Mouse (Mus musculus) frontal cortex, postnatal 14 days (tissue): ENCODE results near the gene Zfp935.
"Not testable (repeated sequence)": the region's sequence is repeated elsewhere in the genome, so short reads cannot be mapped to it uniquely, and the experiment has no call there.

Experiments
- DNase-seq, 2 experiments: peaks; one replicate each; pipeline ENCODE4 v3.0.0; 2022; ENCODE audit warnings: low spot score in 2 of 2

Zfp935 gene

DNA sequence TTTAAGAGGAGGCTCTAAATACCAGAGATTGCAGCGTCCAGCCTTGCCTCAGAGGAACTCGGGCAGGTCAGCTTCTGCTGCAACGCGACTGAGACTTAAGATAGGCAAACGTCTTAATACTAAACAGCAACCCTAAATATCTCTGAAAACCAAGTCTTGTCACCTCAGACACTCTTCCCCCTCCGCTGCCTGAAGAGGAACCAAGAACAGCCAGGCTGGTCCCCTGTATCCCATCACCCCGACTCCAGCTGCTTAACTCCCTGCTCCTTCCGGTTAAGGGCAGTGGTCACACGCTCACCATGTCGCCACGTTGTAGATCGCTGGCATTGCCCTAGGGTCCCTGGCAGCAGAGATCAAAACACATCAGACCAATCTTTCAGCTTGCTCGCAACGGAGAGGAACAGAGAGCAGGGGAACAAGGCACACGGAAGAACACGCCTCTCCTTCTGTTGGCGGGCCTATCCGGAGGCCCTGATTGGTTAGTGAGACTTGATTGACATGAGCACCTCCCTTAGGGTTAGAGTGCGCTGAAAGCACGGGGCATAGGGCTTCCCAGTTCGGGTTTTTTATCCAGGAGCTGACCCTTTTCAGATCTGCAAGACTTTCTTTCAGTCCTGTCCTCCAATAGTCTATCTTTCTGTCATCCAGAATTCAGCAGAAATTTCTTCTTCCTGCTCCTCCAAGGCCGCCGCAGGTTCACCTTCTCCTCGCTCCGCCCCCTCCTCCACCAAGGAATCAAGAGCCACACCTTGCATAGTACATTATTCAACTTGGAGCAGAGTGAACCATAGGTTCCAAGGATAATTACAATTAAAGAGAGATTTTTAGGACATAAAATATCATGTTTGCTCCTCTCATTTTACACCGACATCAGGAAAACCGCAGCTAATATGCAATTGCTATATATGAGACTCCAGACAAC, at the start of gene Zfp935:
TSS of gene Zfp935 (minus strand) at position 323 of the 922 bp plus-strand sequence.
- DNase-seq = peak; percentile 60 to 65

DNA sequence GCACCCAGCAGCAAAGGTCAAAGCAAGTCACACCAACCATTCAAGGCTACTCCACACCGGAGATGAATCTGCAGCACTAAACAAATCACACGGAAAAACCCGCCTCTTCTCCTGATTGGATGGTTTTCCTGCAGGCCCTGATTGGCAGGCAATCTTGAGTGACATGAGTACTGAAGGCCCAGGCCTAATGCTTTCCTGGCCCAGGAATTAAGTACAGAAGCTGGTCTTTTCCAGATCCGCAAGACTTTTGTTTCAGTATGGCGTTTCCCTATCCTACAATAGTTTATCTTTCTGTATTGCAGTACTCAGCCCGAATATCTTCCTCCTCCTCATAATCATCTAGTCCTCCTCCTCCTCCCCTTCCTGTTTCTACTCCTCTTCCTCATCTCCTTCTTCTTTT, 12.8 kb upstream of the Zfp935 start, which contains the start of gene Zfp934:
TSS of gene Zfp934 (minus strand) at position 101 of the 400 bp plus-strand sequence.
- not testable (repeated sequence) for DNase-seq

DNA sequence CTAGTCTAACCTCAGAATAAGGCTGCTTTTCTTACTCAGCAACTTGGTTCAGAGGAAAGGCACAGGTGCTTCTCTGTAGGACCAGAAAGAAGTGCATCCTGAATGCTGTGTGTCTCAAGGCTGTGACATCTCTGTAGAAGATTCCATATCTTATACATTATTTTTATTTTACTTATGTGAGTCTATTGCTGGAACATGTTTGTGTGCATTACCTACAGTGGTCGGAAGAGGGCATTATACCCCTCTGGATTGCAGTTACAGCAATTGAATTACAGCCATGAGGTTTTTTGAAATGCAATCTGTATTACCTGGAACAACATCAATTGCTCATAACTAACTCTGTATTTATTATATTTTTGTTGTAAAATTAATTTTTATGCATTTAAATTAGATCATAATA, 3.4 kb upstream of the Zfp935 start:
- peak in 1 of 2 experiments; percentile 3 for DNase-seq

DNA sequence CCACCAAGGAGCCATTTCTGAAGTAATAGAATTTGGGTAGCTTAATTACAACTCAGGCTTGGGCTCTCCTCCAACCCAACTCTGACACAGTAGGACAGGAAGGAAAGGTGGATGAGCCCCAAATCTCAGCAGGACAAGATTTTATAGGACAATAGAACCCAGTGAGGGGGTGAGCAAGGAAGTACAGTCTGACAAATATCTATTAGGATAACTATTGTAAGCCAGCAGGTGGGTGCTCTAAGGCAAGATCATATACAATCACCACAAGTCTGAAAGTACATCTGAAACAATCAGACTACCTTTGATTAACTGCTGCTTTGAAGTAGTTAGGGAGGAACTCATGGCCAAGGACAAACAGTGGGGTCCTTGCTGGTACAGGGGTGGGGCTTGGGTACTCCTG, 28.2 kb downstream of the Zfp935 start:
- DNase-seq = not testable (repeated sequence)

DNA sequence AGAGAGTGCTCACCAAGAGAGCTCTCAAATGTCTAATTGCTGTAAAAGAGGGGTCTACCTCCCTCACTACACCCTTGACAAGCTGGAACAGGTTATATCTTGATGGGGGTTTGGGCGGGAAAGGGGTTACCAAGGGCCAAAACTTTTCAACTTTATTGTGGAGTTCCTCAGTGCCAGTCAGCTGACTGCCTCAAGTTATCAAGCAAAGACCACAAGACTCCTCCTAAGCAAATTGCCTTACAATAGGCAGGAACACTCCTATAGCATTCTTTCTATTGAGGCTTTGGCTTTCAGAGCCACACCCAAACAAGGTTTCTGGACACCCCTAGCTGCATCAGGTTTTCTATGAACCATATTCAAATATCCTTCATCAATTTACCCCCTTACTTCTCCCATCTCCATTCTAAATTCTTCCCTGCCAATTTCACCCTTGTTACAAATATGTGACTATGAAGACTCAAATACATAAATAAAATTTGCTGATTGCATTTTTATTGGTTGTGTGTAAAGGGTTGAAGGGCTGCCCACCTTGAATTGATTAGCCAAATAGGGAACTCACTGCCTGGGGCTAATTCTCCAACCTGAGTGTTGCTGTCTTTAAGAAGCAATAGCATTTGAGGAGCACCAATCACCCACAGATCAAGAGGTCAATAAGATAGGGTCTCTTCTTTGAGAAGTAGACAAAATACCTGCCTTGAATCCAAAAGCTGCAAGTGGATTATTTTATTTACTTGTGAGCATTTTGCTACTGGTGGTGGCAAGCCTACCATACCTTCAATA, 47.5 kb downstream of the Zfp935 start:
- not testable (repeated sequence) for DNase-seq

DNA sequence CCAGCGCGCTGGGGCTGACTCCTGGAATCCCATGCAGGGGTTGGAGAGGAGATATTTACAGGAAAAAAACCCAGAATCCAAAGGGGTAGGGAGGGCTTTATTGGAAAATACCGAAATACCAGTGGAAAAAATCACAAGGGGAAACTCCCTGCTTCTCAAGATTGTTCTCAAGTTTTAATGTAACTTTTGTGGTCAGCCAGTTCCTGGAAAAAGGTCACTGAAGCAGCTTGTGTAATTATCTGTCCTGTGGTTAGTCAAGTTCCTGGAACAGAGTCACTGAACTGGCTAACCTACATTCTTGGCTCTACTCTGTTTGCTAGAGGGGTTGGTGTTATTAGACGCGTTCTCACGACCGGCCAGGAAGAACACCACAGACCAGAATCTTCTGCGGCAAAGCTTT, 85.7 kb downstream of the Zfp935 start:
- not testable (repeated sequence) for DNase-seq

DNA sequence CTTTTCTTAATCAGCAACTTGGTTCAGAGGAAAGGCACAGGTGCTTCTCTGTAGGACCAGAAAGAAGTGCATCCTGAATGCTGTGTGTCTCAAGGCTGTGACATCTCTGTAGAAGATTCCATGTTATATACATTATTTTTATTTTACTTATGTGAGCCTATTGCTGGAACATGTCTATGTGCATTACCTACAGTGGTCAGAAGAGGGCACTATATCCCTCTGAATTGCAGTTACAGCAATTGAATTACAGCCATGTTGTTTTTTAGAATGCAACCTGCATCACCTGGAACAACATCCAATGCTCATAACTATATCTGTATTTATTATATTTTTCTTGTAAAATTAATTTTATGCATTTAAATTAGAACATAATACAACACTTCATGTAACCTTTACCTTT, 88.4 kb downstream of the Zfp935 start:
- not testable (repeated sequence) for DNase-seq

DNA sequence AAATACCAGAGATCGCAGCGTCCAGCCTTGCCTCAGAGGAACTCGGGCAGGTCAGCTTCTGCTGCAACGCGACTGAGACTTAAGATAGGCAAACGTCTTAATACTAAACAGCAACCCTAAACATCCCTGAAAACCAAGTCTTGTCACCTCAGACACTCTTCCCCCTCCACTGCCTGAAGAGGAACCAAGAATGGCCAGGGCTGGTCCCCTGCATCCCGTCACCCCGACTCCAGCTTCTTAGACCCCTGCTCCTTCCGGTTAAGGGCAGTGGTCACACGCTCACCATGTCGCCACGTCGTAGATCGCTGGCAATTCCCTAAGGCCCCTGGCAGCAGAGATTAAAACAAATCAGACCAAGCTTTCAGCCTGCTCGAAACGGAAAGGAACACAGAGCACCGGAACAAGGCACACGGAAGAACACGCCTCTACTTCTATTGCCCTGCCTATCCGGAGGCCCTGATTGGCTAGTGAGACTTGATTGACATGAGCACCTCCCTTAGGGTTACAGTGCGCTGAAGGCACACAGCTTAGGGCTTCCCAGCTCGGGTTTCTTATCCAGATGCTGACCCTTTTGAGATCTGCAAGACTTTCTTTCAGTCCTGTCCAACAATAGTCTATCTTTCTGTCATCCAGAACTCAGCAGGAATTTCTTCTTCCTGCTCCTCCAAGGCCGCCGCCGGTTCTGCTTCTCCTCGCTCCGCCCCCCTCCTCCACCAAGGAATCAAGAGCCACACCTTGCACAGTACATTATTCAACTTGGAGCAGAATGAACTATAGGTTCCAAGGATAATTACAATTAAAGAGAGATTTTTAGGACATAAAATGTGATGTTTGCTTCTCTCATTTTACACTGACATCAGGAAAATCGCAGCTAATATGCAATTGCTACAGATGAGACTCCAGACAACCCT, 91.6 kb downstream of the Zfp935 start, which contains the start of gene Gm49359:
TSS of gene Gm49359 (minus strand) at position 409 of the 911 bp plus-strand sequence.
- DNase-seq = peak; percentile 83 to 87
